Mouse (Mus musculus): Measurements from ENCODE around the gene Gm27029. TPM values are rescaled to one million over a fixed set of nuclear protein-coding genes. Genes with fewer than 3 reads are reported as not detected.
"Not testable (repeated sequence)": the region's sequence is repeated elsewhere in the genome, so short reads cannot be mapped to it uniquely, and the experiment has no call there.

Gm27029 gene
- polyA plus RNA-seq, 1 experiment from 2014 or later, result 1.5 TPM

GRCm38 (mm10) chr11:101457631-101458030, 33.0 kb upstream of the Gm27029 start:
- no peak for DNase-seq (ENCODE audit: low spot score)

GRCm38 (mm10) chr11:101455627-101456026, 31.0 kb upstream of the Gm27029 start:
- no peak for DNase-seq (ENCODE audit: low spot score)

- no peak for DNase-seq (ENCODE audit: low spot score)
Observed at GRCm38 (mm10) chr11:101454702-101455101, 30.1 kb upstream of the Gm27029 start.

DNA sequence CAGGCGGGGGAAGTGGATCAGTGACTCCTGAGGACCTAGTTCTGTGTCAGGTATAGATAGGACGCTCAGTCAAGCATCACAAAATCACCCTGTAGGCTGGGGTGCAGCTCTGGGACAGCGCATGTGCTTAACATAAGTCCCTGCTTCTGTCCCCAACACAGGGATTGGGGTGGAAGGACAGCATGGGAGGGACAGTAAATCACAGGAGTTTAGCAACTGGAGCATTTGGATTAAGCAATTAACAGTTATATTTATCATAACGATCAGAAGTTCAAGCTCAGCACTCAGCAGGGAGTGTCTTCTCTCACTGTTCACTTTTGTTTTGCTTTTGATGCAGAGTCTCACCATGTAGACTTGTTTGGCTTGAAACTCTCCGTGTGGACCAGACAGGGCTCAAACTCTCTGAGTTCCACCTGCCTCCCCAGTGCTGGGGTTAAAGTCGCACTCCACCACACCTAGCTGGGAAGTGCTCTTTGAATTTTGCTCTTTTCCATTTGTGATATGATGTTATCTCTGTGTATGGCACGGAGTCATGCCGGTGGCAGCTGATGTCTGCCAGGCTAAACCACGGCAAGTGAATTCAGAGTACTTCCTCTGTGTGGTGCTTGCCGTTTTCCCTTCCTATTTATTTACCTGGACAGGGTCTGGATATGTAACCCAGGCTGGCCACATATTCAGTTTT, 27.6 kb upstream of the Gm27029 start:
- DNase-seq (ENCODE audit: low spot score), result no peak

- no peak for DNase-seq (ENCODE audit: low spot score)
Observed at GRCm38 (mm10) chr11:101451536-101451935, 26.9 kb upstream of the Gm27029 start.

DNA sequence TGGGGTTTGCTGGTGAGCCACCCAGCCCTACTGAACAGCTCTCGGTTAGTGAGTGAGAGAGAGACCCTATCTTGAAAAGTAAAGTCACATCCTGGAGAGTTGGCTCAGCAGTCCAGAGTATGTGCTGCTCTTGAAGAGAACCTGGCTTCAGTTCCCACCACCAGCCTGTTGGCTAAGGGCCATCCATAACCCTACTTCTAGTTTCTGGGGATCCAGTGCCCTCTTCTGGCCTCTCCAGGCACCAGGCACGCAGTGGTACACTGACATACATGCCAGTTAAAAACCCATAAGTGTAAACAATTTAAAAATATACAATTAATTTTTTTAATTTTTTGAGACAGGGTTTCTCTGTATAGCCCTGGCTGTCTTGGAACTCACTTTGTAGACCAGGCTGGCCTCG, 25.8 kb upstream of the Gm27029 start:
- DNase-seq (ENCODE audit: low spot score), result peak; percentile 29

- not testable (repeated sequence) for DNase-seq (ENCODE audit: low spot score)
Observed at GRCm38 (mm10) chr11:101449596-101449995, 25.0 kb upstream of the Gm27029 start.

GRCm38 (mm10) chr11:101448899-101449298, 24.3 kb upstream of the Gm27029 start:
- no peak for DNase-seq (ENCODE audit: low spot score)

DNA sequence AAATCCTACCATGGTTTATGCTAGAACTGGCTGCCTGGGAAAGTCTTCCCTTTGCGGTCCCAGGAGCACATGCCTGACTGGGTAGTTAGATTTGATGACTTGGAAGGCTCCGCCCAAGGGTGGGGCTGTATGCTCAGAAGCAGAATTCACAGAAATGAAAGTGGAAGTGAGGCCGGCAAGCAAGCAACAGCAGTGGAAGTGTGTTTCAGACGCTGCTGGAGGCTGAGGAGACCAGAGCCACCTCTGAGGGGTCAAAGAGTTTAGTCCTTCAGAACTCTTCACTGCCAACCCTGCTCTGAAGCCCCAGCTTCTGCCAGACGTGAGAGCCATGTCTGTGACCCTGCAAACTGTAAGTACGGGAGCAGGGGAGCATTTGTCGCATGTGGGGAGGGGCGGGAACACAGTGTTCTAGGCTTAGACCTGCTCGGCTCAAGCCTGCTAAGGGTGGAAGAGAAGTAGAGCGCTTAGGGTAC, 23.7 kb upstream of the Gm27029 start, which contains the start of gene Ifi35:
TSS of gene Ifi35 (plus strand) at position 134 of the 473 bp plus-strand sequence.
- DNase-seq (ENCODE audit: low spot score), result peak; percentile 75

- peak; percentile 56 for DNase-seq (ENCODE audit: low spot score)
Observed at GRCm38 (mm10) chr11:101447786-101448185, 23.2 kb upstream of the Gm27029 start.

DNA sequence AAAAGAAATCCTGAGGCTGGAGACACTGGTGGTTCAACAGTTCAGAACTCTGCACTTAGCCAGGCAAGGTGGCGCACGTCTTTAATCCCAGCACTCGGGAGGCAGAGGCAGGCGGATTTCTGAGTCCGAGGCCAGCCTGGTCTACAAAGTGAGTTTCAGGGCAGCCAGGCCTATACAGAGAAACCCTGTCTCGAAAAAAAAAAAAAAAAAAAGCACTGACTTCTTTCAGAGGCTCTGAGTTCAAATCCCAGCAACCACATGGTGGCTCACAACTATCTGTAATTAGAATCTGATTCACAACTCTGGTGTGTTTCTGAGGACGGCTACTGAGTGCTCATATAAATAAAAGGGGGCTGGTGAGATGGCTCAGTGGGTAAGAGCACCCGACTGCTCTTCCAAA, 22.3 kb upstream of the Gm27029 start:
- DNase-seq (ENCODE audit: low spot score), result not testable (repeated sequence)

- DNase-seq (ENCODE audit: low spot score), result no peak
Observed at GRCm38 (mm10) chr11:101446319-101446718, 21.7 kb upstream of the Gm27029 start.

DNA sequence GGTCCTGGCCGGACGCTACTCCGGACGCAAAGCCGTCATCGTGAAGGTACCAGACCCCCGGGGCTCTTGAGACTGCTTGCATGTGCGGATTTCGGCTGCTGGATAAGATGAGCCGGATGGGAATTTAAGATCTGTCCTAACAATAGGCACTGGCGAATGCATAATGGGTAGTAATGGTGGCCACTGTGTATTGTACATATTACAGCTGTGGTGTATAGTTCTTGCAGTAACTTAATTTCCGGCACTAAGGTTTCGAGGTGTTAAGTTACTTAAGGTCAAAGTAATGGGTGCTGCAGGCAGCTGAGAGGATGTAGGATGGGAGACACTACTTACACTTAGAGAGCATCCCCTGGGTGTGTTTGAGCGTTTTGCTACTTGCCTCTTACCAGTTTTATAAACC, 18.2 kb upstream of the Gm27029 start:
- DNase-seq (ENCODE audit: low spot score), result peak; percentile 54

DNA sequence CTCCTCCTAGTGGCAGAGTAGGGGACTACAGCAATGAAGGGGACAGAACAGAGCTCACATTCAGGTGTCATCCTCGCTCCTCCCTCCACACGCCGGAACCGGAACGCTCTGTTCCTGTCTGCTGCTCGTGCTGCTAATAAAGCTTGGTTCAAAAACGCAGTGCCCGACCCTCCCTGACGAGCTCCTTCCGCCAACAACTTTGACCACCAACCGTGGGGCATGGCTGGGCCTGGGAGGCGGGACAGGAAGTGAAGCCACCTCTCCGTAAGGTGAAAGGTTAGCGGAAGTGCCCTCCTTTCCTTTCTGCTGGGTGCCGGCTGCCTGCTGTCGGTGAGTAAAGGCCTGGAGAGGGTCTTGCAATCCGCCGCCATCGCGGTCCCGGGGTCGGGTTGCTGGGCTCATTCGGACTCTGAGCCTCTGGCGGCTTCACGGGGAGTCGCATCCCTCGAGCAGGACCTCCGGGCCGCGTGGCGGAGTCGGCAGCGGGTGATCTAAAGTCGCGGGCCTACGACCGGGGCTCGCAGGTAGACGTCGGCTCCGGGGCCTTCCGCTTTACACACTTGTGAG, 17.6 kb upstream of the Gm27029 start, which contains the start of gene Rpl27:
TSS of gene Rpl27 (plus strand) at position 172 of the 567 bp plus-strand sequence.
- peak; percentile 99 for DNase-seq (ENCODE audit: low spot score)

DNA sequence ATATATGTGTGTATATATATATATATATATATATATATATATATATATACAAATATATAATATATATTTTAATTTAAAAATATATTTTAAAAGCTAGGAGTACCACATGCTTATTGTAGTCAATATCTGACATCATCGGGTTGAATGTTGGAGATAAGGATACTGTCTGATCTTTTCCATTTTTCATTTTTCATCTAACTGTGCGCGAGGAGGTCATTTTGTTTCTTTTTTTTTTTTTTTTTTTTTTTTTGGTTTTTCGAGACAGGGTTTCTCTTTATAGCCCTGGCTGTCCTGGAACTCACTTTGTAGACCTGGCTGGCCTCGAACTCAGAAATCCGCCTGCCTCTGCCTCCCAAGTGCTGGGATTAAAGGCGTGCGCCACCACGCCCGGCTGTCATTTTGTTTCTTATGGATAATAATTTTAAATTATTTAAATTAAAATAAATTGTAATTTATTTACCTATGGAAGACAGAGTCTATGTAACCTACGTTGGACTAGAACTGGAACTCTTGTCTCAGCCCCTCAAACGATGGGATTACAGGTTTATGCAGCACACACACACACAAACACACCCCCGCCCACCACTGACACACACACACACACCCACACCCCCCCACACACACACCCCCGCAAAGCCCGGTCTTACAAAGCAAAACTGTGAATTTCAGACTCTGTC, 17.0 kb upstream of the Gm27029 start:
- not testable (repeated sequence) for DNase-seq (ENCODE audit: low spot score)

GRCm38 (mm10) chr11:101438006-101438405, 13.4 kb upstream of the Gm27029 start:
- DNase-seq (ENCODE audit: low spot score), result not testable (repeated sequence)

GRCm38 (mm10) chr11:101436916-101437315, 12.3 kb upstream of the Gm27029 start:
- no peak for DNase-seq (ENCODE audit: low spot score)

- no peak for DNase-seq (ENCODE audit: low spot score)
Observed at GRCm38 (mm10) chr11:101435831-101436230, 11.2 kb upstream of the Gm27029 start.

- DNase-seq (ENCODE audit: low spot score), result no peak
Observed at GRCm38 (mm10) chr11:101433396-101433795, 8.8 kb upstream of the Gm27029 start.

- no peak for DNase-seq (ENCODE audit: low spot score)
Observed at GRCm38 (mm10) chr11:101431327-101431726, 6.7 kb upstream of the Gm27029 start.

GRCm38 (mm10) chr11:101426165-101426564, 1.6 kb upstream of the Gm27029 start:
- no peak for DNase-seq (ENCODE audit: low spot score)

Data from thymus, postnatal 0 days (tissue).